Mouse (Mus musculus) lung, postnatal 0 days (tissue): ENCODE results near the gene Cds2. TPM values are rescaled to one million over a fixed set of nuclear protein-coding genes. Genes with fewer than 3 reads are reported as not detected.
A peak's percentile ranks its signal among the peaks of the same experiment; 100 is the strongest.

ENCODE experiments used
- ATAC-seq: fragments of 200-750 bp; cut with Nextera tagmentation; 2 replicates; pipeline ENCODE4 v1.8.0; 2017; ENCODE audit warnings: moderate library complexity
- DNase-seq: peaks from one replicate; pipeline ENCODE4 v3.0.0-alpha.2; 2016; ENCODE audit warnings: low spot score
- H3K27ac ChIP-seq: fragments of 300-500 bp; sonication (generic); 2 replicates; pipeline ENCODE4 v1.5.1; 2014; ENCODE audit warnings: antibody characterized with exemption, mild to moderate bottlenecking, low read length, mixed read lengths
- H3K27me3 ChIP-seq: fragments of 300-500 bp; sonication (generic); replicated peaks from 2 replicates; pipeline ENCODE4 v1.6.1; 2014; ENCODE audit warnings: low read length, mixed read lengths; ENCODE audit not compliant: insufficient read depth
- H3K36me3 ChIP-seq: fragments of 300-500 bp; sonication (generic); 2 replicates; pipeline ENCODE4 v1.6.1; 2014; ENCODE audit warnings: low read length, mixed read lengths; ENCODE audit not compliant: insufficient read depth
- H3K4me1 ChIP-seq: fragments of 300-500 bp; sonication (generic); 2 replicates; pipeline ENCODE4 v1.6.1; 2014; ENCODE audit warnings: antibody characterized with exemption, low read depth, low read length, mixed read lengths; ENCODE audit not compliant: insufficient read depth
- H3K4me2 ChIP-seq: fragments of 300-500 bp; sonication (generic); replicated peaks from 2 replicates; pipeline ENCODE4 v1.6.1; 2014; ENCODE audit warnings: low read depth, mild to moderate bottlenecking, low read length, moderate library complexity, mixed read lengths
- H3K4me3 ChIP-seq: fragments of 300-500 bp; sonication (generic); 2 replicates; pipeline ENCODE4 v1.5.1; 2014; ENCODE audit warnings: low read depth, low read length
- H3K9ac ChIP-seq: fragments of 300-500 bp; sonication (generic); replicated peaks from 2 replicates; pipeline ENCODE4 v1.6.1; 2014; ENCODE audit warnings: low read depth, mild to moderate bottlenecking
- H3K9me3 ChIP-seq: fragments of 300-500 bp; sonication (generic); 2 replicates; pipeline ENCODE4 v1.6.1; 2016; ENCODE audit warnings: low read length, mixed read lengths
- CTCF ChIP-seq: IDR thresholded peaks from 2 replicates; pipeline ENCODE4 v1.5.1; 2016; ENCODE audit warnings: antibody characterized with exemption, mild to moderate bottlenecking
- EP300 ChIP-seq: IDR thresholded peaks from 2 replicates; pipeline ENCODE4 v1.6.1; 2016; ENCODE audit warnings: antibody characterized with exemption, mild to moderate bottlenecking, control low read depth
- WGBS: fragments of 180-500 bp; shearing (Covaris S2); extraction: QIAGEN DNeasy Blood & Tissue Kit; methylation state at CpG from one replicate; pipeline ENCODE4 v1.1.7; 2014; 5-methylcytosine and 5-hydroxymethylcytosine counted together
- polyA plus RNA-seq: library from polyadenylated mRNA; unstranded; fragments of >200 nt; fragmentation: Nextera tagmentation; extraction: Ambion mirVana; gene quantifications from 2 replicates; pipeline ENCODE4 v1.2.1, GENCODE M21; 2015

The Cds2 gene
- polyA plus RNA-seq, 1 experiment from 2014 or later, result 32.3 TPM

DNA sequence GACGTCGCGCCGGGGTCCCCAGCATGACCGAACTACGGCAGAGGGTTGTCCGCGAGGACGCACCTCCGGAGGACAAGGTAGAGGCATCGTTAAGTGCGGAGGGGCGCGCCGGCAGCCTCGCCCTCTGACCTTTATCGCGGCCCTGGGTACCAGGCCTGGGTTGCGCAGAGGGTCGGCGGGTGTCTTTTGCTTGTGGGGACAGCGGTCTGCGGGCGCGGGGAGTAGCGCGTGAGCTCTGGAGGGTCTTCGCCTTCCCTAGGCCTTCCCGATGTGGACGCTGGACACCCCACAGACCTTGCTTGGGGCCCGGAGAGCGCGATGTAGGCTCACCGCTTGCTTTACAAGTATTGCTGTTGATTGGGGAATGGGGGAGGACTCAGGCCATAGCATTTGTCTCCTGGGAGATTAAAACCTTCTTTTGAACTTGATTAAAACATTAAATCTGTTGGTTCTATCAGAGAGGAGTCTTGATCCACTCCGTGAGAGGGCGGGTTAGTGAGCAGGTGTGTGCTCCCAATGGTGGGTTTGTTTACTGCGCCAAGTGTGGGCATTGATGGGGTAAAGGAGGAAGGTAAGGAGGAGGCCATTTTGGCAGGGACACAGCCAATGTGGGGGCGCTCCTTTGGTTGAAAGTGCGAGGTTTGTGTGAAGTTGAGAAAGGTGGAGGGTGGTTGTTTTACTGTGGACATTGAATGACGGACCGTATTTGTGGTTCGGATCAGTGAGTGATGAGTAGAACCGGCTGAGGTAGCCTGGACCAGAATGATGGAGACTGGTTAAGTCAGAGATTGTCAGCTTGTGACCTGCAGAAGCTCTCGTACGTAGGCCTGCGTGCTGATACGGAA lies 695 bp downstream of the Cds2 start:
- H3K27ac ChIP-seq, result peak overlapping the region; percentile 85
- peak overlapping the region; percentile 97 for H3K4me3 ChIP-seq
- DNase-seq (peak; percentile 42), ATAC-seq (peak; percentile 11; the same call in 1 of the 2 replicates)
- TF ChIP-seq CTCF (no peak), EP300 (no peak)
- no peaks in the 10 kb centered on the region for H3K9me3 ChIP-seq
- 1% methylated on average over 46 of the region's 47 CpGs for WGBS
- no peaks in the 10 kb centered on the region for H3K4me1 ChIP-seq
- H3K36me3 ChIP-seq, result no peaks in the 10 kb centered on the region
- H3K27me3 ChIP-seq, result no peaks in the 10 kb centered on the region
- H3K9ac ChIP-seq, result peak overlapping the region; percentile 89
- peak overlapping the region; percentile 79 for H3K4me2 ChIP-seq

- DNase-seq (no peak), ATAC-seq (no peak)
- TF ChIP-seq EP300, result no peak
- TF ChIP-seq CTCF, result no peak
- Histone ChIP-seq H3K36me3 (no peaks in the 10 kb centered on the region), H3K4me1 (no peaks in the 10 kb centered on the region), H3K27ac (peak overlapping the region; percentile 85; the same call in 1 of the 2 replicates), H3K4me3 (peak overlapping the region; percentile 97), H3K9ac (peak overlapping the region; percentile 89), H3K4me2 (peak overlapping the region; percentile 79), H3K27me3 (no peaks in the 10 kb centered on the region), H3K9me3 (no peaks in the 10 kb centered on the region)
- WGBS, result 10% methylated on average over 6 of the region's 6 CpGs
These were observed 1.3 kb downstream of the Cds2 start for GRCm38 (mm10) chr2:132264266-132264710.

- H3K9ac ChIP-seq, result no peak overlapping the region
- no peak for TF ChIP-seq EP300
- TF ChIP-seq CTCF, result no peak
- ATAC-seq, result no peak
- H3K27ac ChIP-seq, result no peak overlapping the region
- WGBS, result 70% methylated on average over 9 of the region's 9 CpGs
- H3K36me3 ChIP-seq, result no peaks in the 10 kb centered on the region
- H3K4me3 ChIP-seq, result no peak overlapping the region
- no peaks in the 10 kb centered on the region for H3K4me1 ChIP-seq
- no peaks in the 10 kb centered on the region for H3K27me3 ChIP-seq
- H3K9me3 ChIP-seq, result no peaks in the 10 kb centered on the region
- peak; percentile 44 for DNase-seq
- H3K4me2 ChIP-seq, result peak overlapping the region; percentile 79; the same call in 1 of the 2 replicates
These were observed 2.2 kb downstream of the Cds2 start for GRCm38 (mm10) chr2:132265196-132265595.

DNA sequence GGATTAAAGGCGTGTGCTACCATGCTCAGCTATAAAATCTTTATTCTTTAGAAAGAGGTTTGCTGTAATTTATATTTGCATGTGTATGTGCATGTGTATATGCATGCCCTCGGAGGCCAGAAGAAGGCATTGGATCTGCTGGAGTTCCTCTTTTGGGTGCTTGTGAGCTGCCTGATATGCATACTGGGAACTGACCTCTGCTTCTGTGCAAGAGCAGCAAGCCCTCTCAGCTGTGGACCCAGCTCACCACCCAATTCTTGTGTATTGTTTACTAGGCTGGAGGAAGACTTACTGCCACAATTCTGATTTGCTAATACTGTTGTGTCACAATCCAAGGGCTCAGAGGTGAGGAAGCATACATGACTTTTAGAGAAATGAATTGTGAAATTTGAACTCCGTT lies 3.1 kb downstream of the Cds2 start:
- Histone ChIP-seq H3K36me3 (no peaks in the 10 kb centered on the region), H3K27me3 (no peaks in the 10 kb centered on the region), H3K4me2 (no peak overlapping the region), H3K27ac (no peak overlapping the region), H3K9ac (no peak overlapping the region), H3K4me3 (no peak overlapping the region), H3K9me3 (no peaks in the 10 kb centered on the region), H3K4me1 (no peaks in the 10 kb centered on the region; the same call in 1 of the 2 replicates)
- TF ChIP-seq CTCF (no peak), EP300 (no peak)
- ATAC-seq (no peak), DNase-seq (peak; percentile 87)
- WGBS, result 77% methylated on average over 3 of the region's 3 CpGs

DNA sequence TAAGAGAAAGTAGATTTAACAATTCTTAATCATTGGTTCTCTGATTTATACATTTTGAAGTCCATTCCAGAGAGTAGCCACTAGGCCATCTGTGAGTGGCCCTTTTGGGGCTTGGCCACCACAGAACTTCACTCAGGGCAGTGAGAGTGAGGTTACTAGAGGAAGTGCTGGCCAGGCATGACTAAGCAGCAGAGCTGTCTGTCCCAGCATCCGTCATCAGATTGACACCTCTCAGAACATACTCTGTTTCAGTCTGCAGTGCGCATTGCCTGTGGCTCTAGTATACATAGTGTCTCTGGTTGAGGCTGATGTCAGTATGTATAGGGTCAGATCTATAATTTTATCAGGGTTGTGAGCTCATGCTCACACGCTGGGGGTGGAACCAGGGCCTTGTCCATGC lies 6.3 kb downstream of the Cds2 start:
- WGBS, result 73% methylated on average over 3 of the region's 3 CpGs
- Histone ChIP-seq H3K4me1 (peaks cover 4% of the 10 kb centered on the region), H3K4me3 (no peak overlapping the region), H3K4me2 (no peak overlapping the region), H3K27me3 (no peaks in the 10 kb centered on the region), H3K9ac (no peak overlapping the region), H3K27ac (no peak overlapping the region), H3K36me3 (no peaks in the 10 kb centered on the region), H3K9me3 (no peaks in the 10 kb centered on the region)
- TF ChIP-seq EP300, result no peak
- TF ChIP-seq CTCF, result no peak
- peak; percentile 53 for DNase-seq
- peak; percentile 34; the same call in 1 of the 2 replicates for ATAC-seq

DNA sequence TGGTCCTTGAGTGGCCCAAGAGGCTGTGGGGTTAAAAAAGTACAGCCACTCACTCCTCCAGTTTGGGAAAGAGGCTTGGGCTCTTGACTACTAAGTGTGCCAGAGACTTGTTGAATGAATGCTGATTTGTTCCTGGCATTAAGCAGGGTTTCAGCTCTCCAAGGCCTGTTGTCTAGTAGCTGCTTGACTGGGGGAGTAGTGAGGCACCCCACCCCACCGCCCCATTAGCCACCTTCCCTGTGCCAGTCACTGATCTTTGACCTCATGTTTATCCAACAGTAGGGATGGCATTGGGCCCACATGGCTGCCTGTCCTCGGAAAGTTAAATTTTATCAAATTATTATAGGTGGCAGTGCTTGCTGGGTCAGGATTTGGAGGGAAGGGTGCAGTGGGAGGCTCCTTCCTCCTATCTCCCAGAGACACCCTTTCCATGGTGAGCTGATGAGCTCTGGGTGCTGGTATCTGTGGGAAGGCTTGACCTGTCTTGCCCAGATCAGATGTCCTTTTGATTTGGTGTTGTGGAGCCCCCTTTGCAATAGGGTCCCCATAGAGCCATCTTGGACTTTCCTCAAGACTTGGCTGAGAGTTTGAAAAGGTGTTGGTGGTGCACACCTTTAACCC lies 7.5 kb downstream of the Cds2 start:
- Histone ChIP-seq H3K4me1 (peaks cover 4% of the 10 kb centered on the region), H3K9me3 (no peaks in the 10 kb centered on the region), H3K27me3 (no peaks in the 10 kb centered on the region), H3K4me3 (no peak overlapping the region), H3K9ac (no peak overlapping the region), H3K27ac (peak overlapping the region; percentile 64), H3K4me2 (no peak overlapping the region), H3K36me3 (no peaks in the 10 kb centered on the region)
- ATAC-seq (peak; percentile 49), DNase-seq (peak; percentile 58)
- no peak for TF ChIP-seq CTCF
- TF ChIP-seq EP300, result no peak
- WGBS, result 42% methylated on average over 2 of the region's 2 CpGs
